Mouse (Mus musculus): Measurements from ENCODE around the gene Utp6.
"Not testable (repeated sequence)": the region's sequence is repeated elsewhere in the genome, so short reads cannot be mapped to it uniquely, and the experiment has no call there.

Gene Utp6

DNA sequence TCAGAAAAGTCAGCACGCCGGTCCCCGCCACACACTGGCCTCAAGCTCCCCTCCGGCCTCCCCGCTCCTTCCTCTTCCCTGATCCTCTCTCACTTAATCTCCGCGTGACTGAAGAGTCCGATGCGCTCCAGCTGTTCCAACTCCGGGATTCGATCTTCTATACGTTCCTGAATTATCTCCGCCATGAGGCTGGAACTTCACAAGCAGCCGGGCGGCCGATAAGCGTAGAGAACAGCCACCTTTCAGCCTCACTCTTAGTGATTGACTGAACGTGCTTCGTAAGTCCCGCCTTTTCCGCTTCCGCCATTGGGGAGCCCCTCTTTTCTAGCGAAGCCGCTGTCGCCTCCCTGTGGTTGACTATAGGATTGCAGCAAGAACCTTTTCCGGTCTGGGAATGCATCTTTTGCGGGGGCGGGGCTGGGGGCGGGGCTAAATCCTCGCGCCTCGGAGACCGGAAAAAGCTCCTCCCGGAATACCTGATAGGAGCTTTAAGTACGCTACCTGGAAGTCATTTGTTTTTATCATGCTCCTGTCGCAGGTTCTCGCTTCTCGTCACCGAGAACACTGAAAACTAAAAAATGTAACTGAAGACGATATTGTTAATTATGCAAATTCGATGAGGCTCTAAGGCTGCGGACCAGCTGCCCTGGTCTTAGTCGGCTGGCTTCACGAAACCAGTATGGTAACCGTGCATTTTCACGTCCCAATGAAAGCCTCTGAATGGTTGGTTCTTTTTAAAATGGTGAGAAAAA is at the start of gene Utp6:
Gene Utp6 (minus strand): TSS at position 266 of the 752 bp plus-strand sequence.
- peak; percentile 100 for DNase-seq (ENCODE audit: low read depth)

DNA sequence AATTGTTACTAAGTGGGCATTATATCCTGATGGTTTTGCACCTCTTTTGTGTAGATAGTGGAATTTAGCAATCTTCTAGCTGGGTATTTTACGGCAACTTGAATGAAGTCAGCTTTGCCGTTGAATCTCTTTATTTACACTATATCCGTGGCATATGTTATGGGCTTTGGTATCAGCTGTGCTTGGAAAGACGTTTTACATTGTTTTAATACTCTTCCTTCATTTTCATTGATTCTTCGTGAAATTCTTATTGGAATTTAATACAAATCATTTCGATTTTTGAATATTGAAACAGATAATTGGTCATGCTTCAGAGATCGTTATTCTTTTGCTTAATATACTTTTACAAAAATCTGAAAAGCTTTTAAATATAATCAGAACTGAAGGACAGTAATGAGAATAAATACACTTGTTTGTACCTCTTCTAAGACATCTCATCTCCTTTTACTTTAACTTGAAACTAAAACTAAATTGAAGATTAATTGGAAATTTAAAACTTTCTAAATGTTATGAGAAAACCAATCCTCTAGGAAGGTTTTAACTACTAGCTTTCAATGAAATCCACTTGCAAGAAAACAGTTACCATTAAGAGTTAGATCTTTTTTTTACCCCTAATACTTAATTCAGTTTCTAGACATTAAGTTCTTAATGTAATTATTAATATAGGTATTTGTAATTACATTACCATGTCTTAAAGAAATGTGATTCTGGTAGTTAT is 32.2 kb upstream of the Utp6 start:
- DNase-seq (ENCODE audit: low read depth) = no peak

DNA sequence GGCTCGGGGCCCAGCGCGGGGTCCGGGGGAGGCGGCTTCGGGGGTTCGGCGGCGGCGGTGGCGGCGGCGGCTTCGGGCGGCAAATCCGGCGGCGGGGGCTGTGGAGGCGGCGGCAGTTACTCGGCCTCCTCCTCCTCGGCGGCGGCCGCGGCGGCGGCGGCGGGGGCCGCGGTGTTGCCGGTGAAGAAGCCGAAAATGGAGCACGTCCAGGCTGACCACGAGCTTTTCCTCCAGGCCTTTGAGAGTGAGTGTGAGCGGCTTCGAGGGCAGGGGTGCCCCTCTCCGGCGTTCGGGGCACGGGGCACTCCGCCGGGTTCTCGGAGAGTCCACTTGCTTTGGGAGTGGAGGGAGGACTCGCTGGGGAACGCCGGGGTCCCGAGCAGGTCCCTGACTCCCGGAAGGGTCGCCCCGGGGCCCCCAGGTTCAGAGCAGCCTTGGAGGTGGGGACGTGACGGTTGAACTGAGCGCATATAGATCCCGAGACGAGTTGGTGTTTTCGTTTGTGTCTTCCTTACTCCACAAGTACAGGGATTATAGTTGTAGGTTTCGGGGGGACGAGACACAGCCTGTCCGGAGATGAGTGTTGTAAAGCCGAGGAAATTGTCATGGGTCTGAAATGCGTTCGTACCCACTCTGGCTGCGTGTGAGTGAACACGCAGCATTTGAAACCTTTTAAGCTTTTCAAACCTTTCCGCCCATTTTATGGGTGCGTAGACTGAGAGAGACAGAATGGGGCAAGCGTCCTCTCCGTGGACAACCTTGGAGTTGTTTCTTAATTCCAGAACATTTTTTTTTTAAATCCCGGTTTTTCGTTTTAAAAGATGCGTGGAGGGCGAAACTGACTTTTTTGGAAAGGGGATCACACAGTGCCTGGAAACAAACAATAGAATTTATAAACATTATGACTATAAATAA is 31.4 kb upstream of the Utp6 start:
- peak; percentile 63 for DNase-seq (ENCODE audit: low read depth)

DNA sequence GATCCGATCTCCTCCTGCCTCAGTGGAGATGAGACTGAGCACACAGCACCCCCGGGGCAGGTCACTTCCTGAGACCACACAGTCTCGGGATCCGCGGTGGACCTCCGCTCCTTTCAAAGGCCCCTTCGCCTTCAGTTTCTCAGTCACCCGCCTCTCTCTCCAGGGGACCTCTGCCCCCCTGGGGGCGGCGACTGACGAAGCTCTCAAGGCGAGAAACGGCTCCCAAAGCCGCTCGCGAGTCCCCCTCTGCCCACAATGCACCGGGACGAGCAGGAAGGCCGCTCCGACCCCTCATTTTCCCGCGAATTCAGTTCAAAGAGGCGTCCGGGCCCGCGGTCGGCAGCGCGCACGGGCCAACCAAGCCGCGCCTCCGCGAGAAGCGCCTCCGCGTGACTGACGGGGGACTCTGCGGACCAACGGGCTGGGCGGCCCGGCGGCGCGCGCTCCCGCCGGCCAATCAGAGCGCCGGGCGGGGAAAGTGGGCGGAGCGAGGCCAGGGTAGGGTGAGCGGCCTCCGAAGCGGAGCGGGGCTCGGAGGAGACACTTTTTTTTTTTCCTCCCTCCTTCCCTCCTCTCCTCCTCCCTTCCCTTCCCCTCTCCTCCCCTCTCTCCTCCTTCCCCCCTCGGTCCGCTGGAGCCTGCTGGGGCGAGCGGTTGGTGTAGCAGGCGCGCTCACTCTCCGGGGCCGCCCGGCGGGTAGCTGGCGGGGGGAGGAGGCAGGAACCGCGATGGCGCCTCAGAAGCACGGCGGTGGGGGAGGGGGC is 30.6 kb upstream of the Utp6 start, which contains the start of gene Suz12:
Gene Suz12 (plus strand): TSS at position 515 of the 764 bp plus-strand sequence.
- DNase-seq (ENCODE audit: low read depth) = peak; percentile 98

DNA sequence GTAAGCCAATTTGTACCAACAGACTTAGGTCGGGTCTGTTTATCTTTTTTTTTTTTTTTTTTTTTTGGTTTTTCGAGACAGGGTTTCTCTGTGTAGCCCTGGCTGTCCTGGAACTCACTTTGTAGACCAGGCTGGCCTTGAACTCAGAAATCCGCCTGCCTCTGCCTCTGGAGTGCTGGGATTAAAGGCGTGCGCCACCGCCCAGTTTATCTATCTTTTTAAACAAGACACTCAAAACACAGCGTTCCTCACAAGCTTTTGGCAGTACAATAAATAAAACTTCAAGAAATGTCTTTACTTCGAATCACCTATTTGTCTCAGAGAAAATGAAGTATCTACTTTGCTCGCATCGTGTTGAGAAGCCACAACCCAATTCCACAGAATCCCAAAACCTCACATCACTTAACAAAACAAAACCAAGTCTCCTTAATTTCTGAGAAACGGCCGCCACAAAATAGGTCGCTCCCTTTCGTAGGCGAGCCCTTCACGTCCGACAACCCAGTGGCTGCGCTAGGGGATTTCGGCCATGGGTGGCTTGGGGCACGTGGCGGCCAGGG is 29.9 kb upstream of the Utp6 start:
- no peak for DNase-seq (ENCODE audit: low read depth)

DNA sequence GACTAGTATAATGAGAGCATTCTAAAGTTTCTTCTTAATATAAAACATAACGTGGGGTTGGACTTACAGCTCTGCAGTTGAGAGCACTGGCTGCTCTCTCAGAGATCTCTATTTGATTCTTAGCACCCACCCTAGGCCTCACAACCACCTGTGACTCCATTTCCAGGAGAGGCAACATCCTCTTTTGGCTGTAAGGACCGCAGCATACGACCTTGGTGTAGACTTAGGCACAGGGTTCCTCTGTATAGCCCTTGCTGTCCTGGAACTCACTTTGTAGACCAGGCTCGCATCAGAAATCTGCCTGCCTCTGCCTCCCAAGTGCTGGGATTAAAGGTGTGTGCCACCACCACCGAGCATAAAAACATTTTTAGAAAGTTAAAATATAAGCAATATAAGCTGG is 29.4 kb upstream of the Utp6 start:
- DNase-seq (ENCODE audit: low read depth) = no peak

DNA sequence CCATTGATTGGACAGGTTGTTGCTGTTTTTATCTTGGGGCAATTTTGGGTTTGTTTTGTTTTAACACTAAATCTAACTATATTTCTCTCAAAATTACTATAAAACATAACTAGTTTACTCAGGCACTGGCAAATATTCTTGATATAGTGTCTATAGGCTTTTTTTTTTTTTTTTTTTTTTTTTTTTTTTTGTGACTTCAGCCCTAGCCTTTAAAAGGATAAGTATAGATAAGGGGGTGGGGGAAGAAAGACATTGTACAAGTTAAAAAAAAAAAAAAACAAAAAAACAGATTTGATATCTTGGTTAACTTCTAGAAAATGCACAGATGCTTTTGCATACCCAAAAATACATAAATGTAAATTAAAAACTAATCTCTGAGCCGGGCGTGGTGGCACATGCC is 27.9 kb upstream of the Utp6 start:
- no peak for DNase-seq (ENCODE audit: low read depth)

DNA sequence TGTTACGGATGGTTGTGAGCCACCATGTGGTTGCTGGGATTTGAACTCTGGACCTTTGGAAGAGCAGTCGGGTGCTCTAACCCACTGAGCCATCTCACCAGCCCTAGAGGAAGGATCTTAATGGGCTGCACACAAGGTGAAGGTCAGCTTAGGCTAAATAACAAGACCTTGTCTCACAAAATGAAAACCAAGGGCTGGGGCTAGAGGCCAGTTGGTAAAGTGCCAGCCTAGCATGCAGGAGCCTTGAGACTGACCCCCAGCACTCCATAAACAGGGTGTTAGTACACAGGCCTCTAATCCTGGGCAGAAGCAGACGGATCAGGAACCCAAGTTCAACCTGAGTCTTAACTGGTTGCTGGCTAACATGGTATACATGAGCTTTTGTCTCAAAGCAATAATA is 25.7 kb upstream of the Utp6 start:
- no peak for DNase-seq (ENCODE audit: low read depth)

DNA sequence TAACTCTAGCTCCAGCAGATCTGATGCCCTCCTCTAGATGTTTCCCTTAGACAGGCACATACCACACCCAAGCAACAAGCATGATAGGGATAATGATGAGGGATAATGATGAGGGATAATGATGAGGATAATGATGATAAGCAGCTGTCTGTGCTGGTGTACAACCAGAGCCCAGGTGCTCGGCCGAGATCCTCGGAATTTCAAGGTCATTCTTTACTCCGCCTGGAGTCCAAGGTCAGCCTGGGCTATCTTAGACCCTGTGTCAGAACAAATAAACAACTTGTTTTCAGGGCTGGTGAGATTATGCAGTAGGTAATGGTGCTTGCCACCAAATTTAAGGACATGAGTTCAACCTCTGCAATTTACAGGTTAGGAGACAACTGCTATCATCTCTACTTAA is 24.7 kb upstream of the Utp6 start:
- no peak for DNase-seq (ENCODE audit: low read depth)

DNA sequence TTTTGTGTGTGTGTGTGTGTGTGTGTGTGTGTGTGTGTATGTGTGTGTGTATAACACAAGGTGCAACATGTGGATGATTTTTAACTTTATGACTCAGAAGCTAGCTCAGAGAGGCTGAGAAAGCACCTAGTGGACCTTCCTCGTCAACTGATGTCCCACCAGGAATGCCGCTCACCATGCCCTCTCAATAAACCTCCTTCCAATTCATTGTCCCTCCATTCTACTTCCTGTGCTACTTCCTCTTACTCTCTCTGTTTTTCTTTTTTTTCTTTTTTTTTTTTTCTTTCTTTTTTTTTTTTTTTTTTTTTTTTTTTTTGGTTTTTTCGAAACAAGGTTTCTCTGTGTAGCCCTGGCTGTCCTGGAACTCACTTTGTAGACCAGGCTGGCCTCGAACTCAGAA is 15.6 kb upstream of the Utp6 start:
- DNase-seq (ENCODE audit: low read depth) = not testable (repeated sequence)

DNA sequence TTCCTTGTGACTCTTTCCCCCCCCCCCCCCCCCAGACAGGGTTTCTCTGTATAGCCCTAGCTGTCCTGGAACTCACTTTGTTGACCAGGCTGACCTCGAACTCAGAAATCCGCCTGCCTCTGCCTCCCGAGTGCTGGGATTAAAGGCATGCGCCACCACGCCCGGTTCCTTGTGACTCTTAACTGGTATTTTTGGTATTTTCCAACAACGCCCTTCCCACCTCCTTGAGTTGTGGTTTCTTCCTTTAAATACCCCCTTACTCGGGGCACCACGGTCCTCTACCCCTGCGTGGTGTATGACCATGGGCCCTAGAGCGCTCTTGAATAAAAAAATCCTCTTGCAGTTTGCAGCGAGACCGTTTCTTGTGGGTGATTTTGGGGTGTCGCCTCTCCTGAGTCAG is 14.9 kb upstream of the Utp6 start:
- DNase-seq (ENCODE audit: low read depth) = not testable (repeated sequence)

DNA sequence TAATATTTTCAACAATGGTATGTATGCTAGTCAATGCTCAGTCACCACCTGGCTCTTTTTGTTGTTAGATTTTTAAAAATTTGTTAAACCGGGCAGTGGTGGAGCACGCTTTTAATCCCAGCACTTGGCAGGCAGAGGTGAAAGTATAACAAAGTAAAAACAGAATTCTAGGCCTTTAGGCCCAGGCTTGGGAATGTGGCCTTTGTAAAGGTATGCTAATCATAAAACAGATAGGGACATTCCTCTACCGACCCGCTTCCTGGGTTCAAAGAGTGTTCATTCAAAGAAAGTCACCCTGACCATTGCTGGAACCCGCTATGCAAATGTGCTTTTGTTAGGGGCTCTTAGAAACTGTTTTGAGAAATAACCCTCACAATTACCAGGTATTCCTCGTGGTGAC is 14.5 kb upstream of the Utp6 start:
- not testable (repeated sequence) for DNase-seq (ENCODE audit: low read depth)

DNA sequence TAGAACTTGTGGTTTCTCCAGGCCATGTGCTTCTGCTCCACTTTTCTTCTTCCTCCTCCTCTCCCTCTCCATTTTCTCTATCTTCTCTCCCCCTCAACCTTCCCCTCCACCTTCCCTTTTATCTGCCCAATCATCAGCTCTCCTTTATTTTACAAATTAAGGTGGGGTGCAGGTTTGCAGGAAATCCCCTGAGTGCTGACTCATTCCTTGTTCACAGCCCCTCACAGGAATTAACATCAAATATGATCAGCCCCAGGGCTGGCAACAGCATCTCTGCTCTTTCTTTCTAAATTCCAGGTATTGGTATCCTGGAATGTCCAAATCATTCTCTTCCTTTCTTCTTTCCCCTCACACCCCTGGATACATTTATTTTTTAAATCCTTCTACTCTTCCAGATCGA is 14.0 kb upstream of the Utp6 start:
- DNase-seq (ENCODE audit: low read depth) = no peak

DNA sequence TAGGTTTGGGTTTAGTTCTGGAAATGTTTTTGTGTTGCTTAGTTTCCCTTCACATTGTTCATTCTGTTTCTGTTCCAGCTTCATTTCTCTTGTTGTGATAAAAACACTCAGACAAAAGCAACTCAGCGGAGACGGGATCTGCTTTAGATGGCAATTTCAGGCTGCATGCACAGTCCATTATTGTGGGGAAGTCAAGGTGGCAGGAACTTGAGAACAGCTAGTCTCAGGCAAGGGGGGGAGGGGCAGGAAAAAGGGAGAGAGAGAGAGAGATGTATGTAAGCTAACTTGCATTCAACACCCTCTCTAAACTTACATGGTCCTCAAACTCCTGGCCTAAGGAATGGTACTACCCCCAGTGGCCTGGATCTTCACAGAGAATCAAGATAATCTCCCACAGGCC is 13.2 kb upstream of the Utp6 start:
- DNase-seq (ENCODE audit: low read depth) = no peak

DNA sequence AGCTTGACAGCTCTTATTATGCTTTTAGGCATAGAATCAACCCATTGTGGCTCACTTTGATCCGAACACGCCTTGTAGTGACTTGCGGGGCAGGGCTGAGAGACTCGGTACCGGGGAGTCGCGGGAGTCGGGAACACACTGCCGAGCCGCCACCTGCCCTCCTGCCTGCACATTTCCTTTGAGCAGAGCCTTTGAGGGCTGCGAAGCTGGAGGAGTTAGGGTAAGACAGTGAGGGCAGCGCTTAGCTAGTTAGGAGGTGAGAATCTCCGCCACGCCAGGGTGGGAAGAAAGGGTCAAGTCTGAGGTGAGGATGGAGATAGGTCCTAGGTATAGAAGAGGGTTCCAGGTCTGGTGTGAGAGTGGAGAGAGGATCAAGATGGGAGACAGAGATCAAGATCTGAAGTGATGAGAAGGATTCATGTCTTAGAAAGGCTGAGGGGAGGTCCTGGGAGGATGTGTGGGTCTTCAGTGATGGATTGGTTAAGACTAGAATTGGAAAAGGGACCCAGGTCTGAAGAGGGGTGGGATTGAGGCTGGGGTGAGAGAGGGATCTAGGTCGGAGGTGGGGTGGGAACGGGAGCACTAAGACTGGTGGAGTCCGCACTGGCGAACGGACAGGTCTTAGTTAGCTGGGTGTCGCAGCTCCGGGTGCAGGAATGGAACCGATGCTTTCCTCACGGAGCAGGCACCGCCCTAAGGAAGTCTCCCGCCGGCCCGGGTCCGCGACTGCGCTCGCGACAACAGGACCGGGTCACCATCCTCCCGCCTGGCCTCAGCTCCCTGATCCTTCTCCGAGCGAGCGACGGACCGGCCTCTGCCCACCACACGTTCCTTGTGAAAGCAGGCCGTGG is 11.7 kb upstream of the Utp6 start:
- peak; percentile 63 for DNase-seq (ENCODE audit: low read depth)

DNA sequence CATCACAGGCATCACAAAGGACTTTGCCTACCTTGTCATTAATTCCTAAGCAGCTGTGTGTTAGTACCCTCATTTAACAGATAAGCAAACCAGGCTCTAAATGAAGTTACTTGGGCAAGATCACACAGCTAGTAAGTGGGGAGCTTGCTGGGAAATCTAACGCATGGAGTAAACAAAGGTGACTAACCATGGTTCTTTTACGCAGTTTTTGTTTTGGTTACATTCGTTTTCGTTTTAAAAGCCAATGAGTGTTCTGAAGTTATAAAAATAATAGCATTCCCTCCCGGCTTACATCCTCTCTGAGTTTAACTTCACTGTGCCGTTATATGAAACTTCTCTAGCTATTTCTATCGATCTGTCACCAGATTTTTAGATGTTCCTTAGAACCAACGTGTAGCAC is 10.9 kb upstream of the Utp6 start:
- DNase-seq (ENCODE audit: low read depth) = peak; percentile 69

DNA sequence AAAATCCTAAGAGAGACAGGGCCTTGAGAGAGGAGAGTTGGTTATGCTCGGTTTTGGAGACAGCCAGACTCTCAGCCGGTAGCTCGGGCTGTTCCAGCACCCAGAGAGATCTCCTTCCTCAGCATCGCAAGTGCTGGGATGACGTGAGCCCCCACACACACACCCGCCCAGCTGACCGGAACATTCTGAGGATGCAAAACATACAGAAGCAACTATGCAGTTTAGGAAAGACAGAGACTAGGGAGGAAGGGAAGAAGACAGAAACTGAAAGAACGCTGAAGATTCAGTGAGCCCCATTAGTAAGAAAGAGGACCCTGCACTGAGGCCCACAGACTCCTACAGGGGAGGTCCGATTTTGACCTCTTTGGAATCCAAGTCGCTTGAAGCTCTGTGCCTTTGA is 5.6 kb upstream of the Utp6 start:
- DNase-seq (ENCODE audit: low read depth) = no peak

DNA sequence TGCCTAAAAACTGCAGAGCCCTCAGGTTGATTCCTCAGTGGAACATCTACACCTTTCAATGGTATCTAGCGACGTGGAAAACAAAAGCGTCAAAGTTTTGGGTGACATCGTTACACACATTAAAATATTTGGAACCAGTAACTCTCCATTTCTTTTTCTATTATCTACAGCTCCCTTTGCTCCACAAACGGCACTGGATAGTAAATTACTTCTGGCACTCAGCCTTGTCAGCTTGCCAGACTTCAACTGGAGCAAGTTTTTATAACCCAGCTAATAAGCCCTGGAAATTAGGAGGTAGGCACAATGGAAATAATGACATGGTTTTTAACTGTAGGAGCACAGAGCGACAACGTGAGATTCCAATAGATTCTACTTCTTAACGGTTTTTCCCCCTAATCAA is 3.7 kb upstream of the Utp6 start:
- no peak for DNase-seq (ENCODE audit: low read depth)

DNA sequence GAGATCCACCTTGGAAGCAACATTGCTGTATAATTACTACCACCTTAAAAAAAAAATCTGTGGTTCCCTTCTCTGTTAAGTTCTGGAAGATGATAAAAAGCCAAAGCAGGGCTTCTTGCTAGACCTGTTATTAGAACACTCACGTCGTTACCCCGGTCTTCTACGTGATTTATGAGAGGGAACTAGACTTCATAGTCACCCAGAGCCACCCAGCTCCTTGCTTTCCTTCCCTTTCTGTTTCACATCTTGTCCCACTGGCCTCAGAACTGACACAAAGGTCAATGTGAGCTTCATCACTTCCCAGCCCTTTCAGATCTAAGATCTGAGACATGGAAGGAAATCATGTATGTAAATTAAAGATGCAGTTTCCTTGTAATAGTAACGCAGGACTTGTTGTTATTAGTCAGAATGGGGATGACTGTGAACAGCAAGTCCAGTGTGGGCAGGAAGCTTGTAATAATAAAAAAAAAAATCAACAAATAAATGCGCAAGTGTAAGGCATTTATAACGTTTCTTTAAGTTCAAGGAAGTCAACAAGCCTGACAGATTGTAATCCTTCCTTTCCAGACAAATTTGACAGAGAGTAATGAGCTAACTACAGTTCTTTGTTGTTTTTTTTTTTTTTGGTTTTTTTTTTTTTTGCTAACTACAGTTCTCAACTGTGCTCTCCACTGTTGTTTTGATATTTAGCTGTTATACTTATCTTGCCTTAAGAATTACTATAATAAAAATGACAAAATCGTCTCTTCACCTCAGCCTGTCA is 1.2 kb upstream of the Utp6 start:
- DNase-seq (ENCODE audit: low read depth) = peak; percentile 61

DNA sequence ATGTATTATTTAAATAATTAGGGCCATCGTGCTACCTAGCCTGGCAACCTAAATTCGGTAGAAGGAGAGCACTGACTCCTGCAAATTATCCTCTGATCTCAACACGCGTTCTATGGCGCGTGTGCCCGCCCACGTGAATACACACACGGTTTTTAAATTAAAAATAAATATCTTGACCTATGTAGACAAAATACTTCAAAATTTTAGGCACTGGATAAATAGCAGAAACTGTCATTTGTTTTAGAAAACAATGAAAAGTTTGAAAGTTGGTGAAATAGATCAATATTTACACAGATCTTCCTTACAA is 640 bp upstream of the Utp6 start:
- no peak for DNase-seq (ENCODE audit: low read depth)
